Mouse (Mus musculus): ENCODE measurements around the gene Ccdc91.

Ccdc91 gene

GRCm38 (mm10) chr6:147475727-147476613, at the start of gene Ccdc91:
Gene Ccdc91 (plus strand): TSS chr6:147475828.
- DNase-seq: peak; percentile 95 to 97

GRCm38 (mm10) chr6:147426927-147427487, 48.6 kb upstream of the Ccdc91 start:
- no peak for DNase-seq

GRCm38 (mm10) chr6:147455775-147456174, 19.9 kb upstream of the Ccdc91 start:
- DNase-seq: no peak

- no peak for DNase-seq
Measured at GRCm38 (mm10) chr6:147458637-147459301, 16.9 kb upstream of the Ccdc91 start.

GRCm38 (mm10) chr6:147470016-147470415, 5.6 kb upstream of the Ccdc91 start:
- no peak for DNase-seq

- DNase-seq: peak; percentile 10 to 20
Measured at GRCm38 (mm10) chr6:147481141-147481540, 5.5 kb downstream of the Ccdc91 start.

GRCm38 (mm10) chr6:147490120-147490519, 14.5 kb downstream of the Ccdc91 start:
- no peak for DNase-seq

GRCm38 (mm10) chr6:147492551-147492950, 16.9 kb downstream of the Ccdc91 start:
- no peak for DNase-seq

- DNase-seq: no peak
Measured at GRCm38 (mm10) chr6:147501439-147501838, 25.8 kb downstream of the Ccdc91 start.

GRCm38 (mm10) chr6:147506074-147506473, 30.4 kb downstream of the Ccdc91 start:
- peak in 1 of 2 experiments; percentile 11 for DNase-seq

GRCm38 (mm10) chr6:147506496-147506895, 30.9 kb downstream of the Ccdc91 start:
- DNase-seq: no peak

GRCm38 (mm10) chr6:147507186-147507585, 31.6 kb downstream of the Ccdc91 start:
- DNase-seq: no peak

- no peak for DNase-seq
Measured at GRCm38 (mm10) chr6:147510516-147510915, 34.9 kb downstream of the Ccdc91 start.

GRCm38 (mm10) chr6:147517909-147518308, 42.3 kb downstream of the Ccdc91 start:
- DNase-seq: no peak

GRCm38 (mm10) chr6:147525236-147525635, 49.6 kb downstream of the Ccdc91 start:
- DNase-seq: no peak

- DNase-seq: no peak
Measured at GRCm38 (mm10) chr6:147534971-147535370, 59.3 kb downstream of the Ccdc91 start.

- no peak for DNase-seq
Measured at GRCm38 (mm10) chr6:147538236-147538635, 62.6 kb downstream of the Ccdc91 start.

- peak; percentile 15 to 49 for DNase-seq
Measured at GRCm38 (mm10) chr6:147539056-147539600, 63.5 kb downstream of the Ccdc91 start.

- no peak for DNase-seq
Measured at GRCm38 (mm10) chr6:147540942-147541341, 65.3 kb downstream of the Ccdc91 start.

GRCm38 (mm10) chr6:147555591-147555990, 80.0 kb downstream of the Ccdc91 start:
- no peak for DNase-seq

- DNase-seq: no peak
Measured at GRCm38 (mm10) chr6:147559316-147559715, 83.7 kb downstream of the Ccdc91 start.

- DNase-seq: no peak
Measured at GRCm38 (mm10) chr6:147560436-147560835, 84.8 kb downstream of the Ccdc91 start.

- no peak for DNase-seq
Measured at GRCm38 (mm10) chr6:147569246-147569645, 93.6 kb downstream of the Ccdc91 start.
